Mouse (Mus musculus): ENCODE results near the gene Gm45785.

GRCm38 (mm10) chr7:140840750-140841735 lies 15.1 kb downstream of the Gm45785 start:
- no peak for TF ChIP-seq CTCF (IDR thresholded peaks at IDR 0.05; ENCODE audit: low read depth)
- TF ChIP-seq EP300 (IDR thresholded peaks at IDR 0.05; ENCODE audit: low read depth) = no peak
